Mouse (Mus musculus) hindbrain, embryonic 11.5 days (tissue): ENCODE results near the gene Papss1. TPM values are rescaled to one million over a fixed set of nuclear protein-coding genes. Genes with fewer than 3 reads are reported as not detected.

ENCODE experiments used
- ATAC-seq: fragments of 200-750 bp; cut with Nextera tagmentation; 2 replicates; pipeline ENCODE4 v1.8.0; 2017; ENCODE audit warnings: mild to moderate bottlenecking, moderate TSS enrichment, moderate library complexity; ENCODE audit not compliant: low FRiP score
- DNase-seq: peaks from one replicate; pipeline ENCODE4 v3.0.0-alpha.2; 2015; ENCODE audit warnings: low spot score
- H3K27ac ChIP-seq: fragments of 300-500 bp; sonication (generic); 2 replicates; pipeline ENCODE4 v1.5.1; 2014; ENCODE audit warnings: mild to moderate bottlenecking, low read depth, low read length
- H3K27me3 ChIP-seq: fragments of 300-500 bp; sonication (generic); 2 replicates; pipeline ENCODE4 v1.6.1; 2014; ENCODE audit warnings: mild to moderate bottlenecking, low read length, moderate library complexity, mixed read lengths; ENCODE audit not compliant: control insufficient read depth, insufficient read depth
- H3K36me3 ChIP-seq: fragments of 300-500 bp; sonication (generic); 2 replicates; pipeline ENCODE4 v1.6.1; 2014; ENCODE audit warnings: mild to moderate bottlenecking, low read length, moderate library complexity, mixed read lengths; ENCODE audit not compliant: control insufficient read depth, insufficient read depth
- H3K4me1 ChIP-seq: fragments of 300-500 bp; sonication (generic); replicated peaks from 2 replicates; pipeline ENCODE4 v1.6.1; 2014; ENCODE audit warnings: low read length, mixed read lengths; ENCODE audit not compliant: control insufficient read depth, insufficient read depth
- H3K4me2 ChIP-seq: fragments of 300-500 bp; sonication (generic); replicated peaks from 2 replicates; pipeline ENCODE4 v1.6.1; 2014; ENCODE audit warnings: mild to moderate bottlenecking, low read depth, low read length
- H3K4me3 ChIP-seq: fragments of 300-500 bp; sonication (generic); 2 replicates; pipeline ENCODE4 v1.5.1; 2014; ENCODE audit warnings: low read depth, low read length
- H3K9ac ChIP-seq: fragments of 300-500 bp; sonication (generic); 2 replicates; pipeline ENCODE4 v1.6.1; 2014; ENCODE audit warnings: low read depth, low read length
- H3K9me3 ChIP-seq: fragments of 300-500 bp; sonication (generic); 2 replicates; pipeline ENCODE4 v1.6.1; 2016; ENCODE audit warnings: low read length; ENCODE audit not compliant: control insufficient read depth
- WGBS: fragments of 180-500 bp; shearing (Covaris S2); extraction: QIAGEN DNeasy Blood & Tissue Kit; methylation state at CpG from one replicate; pipeline ENCODE4 v1.1.7; 2014; 5-methylcytosine and 5-hydroxymethylcytosine counted together
- polyA plus RNA-seq: library from polyadenylated mRNA; unstranded; fragments of >200 nt; fragmentation: Nextera tagmentation; extraction: Ambion mirVana; gene quantifications from 2 replicates; pipeline ENCODE4 v1.2.1, GENCODE M21; 2014

Papss1 gene
- polyA plus RNA-seq, 1 experiment from 2014 or later: 83.8 TPM

DNA sequence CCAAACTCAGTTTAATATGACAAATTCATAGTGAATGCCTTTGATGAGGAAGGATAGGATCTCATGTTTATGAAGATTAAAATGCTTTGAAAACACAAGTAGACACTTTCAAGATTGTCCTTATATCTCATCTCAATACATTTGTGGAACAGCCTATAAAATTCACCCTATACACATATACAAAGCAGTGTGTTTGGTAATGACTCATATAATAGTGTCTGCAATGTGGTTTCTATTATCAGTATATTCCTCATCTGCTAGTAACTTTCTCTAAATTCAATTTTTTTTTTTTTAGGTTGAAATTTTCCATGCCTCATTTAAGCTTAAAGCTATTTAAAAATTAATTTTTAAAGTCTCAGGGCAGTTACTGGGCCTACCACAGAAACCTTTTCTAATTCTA, 95.6 kb downstream of the Papss1 start:
- ATAC-seq (no peak), DNase-seq (no peak)
- Histone ChIP-seq H3K36me3 (no peaks in the 10 kb centered on the region), H3K4me2 (no peak overlapping the region), H3K9ac (no peak overlapping the region), H3K4me3 (no peak overlapping the region), H3K4me1 (no peaks in the 10 kb centered on the region), H3K27me3 (no peaks in the 10 kb centered on the region), H3K27ac (no peak overlapping the region), H3K9me3 (no peaks in the 10 kb centered on the region)

DNA sequence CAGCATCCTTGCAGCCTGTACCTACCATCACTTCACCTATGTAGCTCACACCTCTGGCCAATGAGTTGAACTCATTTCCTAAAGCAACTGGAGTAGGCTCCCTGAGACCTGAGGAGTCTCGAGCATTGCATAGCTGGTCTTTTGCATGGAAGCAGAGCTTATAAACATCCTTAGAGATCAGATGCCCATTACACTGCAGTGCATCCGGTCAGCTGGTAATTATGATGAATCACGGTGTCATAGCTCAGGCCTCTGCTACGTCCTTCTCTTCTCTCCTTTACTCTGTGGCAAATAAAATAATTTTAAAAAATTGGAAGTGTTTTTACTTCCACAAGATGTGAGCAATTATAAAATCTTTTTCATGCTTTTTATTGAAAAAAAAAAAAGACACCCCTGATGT, 96.1 kb downstream of the Papss1 start:
- 85% methylated on average over 4 of the region's 4 CpGs for WGBS
- Histone ChIP-seq H3K4me1 (no peaks in the 10 kb centered on the region), H3K27me3 (no peaks in the 10 kb centered on the region), H3K9me3 (no peaks in the 10 kb centered on the region), H3K4me2 (no peak overlapping the region), H3K4me3 (no peak overlapping the region), H3K36me3 (no peaks in the 10 kb centered on the region), H3K27ac (no peak overlapping the region), H3K9ac (no peak overlapping the region)
- ATAC-seq (no peak), DNase-seq (no peak)

DNA sequence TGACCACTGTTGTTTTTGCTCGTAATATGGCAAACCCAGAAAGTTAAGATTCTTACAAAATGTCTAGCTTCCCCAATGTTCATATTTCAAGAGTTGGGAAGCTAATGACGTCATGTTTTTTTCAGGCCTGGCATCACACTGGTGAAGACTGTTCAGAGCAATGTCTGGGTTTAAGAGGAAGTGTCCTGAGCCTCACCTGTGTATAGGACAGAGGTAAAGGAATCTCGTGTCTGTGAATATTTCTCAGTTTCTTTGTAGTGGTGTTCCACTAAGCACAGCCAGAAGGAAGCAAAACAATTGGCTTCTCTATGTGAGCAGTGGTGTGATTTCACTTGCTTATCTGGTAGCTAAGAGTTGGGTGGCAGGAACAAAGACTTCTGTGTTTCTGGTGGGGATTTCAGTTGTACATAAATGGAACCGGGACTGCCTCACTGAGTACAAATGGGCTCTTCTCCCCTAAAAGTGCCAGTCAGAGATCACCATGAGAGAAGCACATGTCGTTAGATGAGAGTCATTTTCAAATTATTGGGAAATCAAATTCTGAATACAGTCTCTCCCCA, 98.1 kb downstream of the Papss1 start:
- no peak overlapping the region for H3K9ac ChIP-seq
- H3K36me3 ChIP-seq: no peaks in the 10 kb centered on the region
- H3K27me3 ChIP-seq: no peaks in the 10 kb centered on the region
- no peaks in the 10 kb centered on the region for H3K9me3 ChIP-seq
- 88% methylated on average over 5 of the region's 5 CpGs for WGBS
- H3K27ac ChIP-seq: no peak overlapping the region
- ATAC-seq (no peak), DNase-seq (no peak)
- H3K4me2 ChIP-seq: no peak overlapping the region
- no peak overlapping the region for H3K4me3 ChIP-seq
- no peaks in the 10 kb centered on the region for H3K4me1 ChIP-seq

DNA sequence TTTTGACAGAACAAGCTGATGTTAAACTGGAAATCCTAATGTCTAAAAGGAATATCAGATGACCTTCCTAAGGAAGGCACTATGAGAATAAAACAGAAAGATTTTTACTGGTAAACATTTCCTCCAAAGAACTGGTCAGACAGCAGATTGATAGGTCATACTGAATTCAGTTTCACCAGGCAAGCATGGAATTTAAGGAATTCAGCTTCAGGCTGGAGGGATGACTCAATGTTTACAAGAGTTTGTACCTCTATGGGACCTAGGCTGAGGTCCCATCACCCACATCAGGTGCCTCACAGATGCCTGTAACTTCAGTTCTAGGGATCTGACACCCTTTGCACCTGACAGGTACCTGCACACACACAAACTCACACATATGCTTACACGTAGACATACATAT, 105.3 kb downstream of the Papss1 start:
- Histone ChIP-seq H3K27ac (no peak overlapping the region), H3K4me3 (no peak overlapping the region), H3K4me2 (no peak overlapping the region), H3K36me3 (no peaks in the 10 kb centered on the region), H3K4me1 (no peaks in the 10 kb centered on the region), H3K9ac (no peak overlapping the region), H3K27me3 (no peaks in the 10 kb centered on the region), H3K9me3 (no peaks in the 10 kb centered on the region)
- no peak for DNase-seq
- no peak for ATAC-seq
- 72% methylated on average over 1 of the region's 1 CpGs for WGBS

DNA sequence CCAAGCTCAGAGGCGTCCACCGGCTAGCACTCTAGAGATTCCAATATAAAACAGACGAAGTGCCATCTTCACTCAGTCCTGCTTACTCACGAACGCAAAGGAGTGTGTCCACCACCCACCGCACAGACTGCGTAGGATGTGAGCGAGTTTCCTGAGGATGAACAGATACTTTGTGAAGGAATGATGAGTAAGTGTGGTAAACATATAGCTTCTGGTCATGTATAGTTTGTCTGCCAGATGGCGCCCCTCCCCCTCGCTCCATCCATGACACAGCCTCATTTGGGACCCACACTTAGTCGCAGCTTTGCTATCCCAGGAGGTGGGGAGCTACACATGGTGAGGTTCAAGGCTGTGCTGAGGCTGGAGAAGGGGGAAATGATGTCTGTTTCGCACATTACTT, 121.5 kb downstream of the Papss1 start:
- no peak for DNase-seq
- Histone ChIP-seq H3K4me2 (no peak overlapping the region), H3K27me3 (no peaks in the 10 kb centered on the region), H3K4me1 (no peaks in the 10 kb centered on the region), H3K9me3 (no peaks in the 10 kb centered on the region), H3K4me3 (no peak overlapping the region), H3K9ac (no peak overlapping the region), H3K27ac (no peak overlapping the region), H3K36me3 (no peaks in the 10 kb centered on the region)
- ATAC-seq: no peak
- WGBS: 88% methylated on average over 12 of the region's 12 CpGs

DNA sequence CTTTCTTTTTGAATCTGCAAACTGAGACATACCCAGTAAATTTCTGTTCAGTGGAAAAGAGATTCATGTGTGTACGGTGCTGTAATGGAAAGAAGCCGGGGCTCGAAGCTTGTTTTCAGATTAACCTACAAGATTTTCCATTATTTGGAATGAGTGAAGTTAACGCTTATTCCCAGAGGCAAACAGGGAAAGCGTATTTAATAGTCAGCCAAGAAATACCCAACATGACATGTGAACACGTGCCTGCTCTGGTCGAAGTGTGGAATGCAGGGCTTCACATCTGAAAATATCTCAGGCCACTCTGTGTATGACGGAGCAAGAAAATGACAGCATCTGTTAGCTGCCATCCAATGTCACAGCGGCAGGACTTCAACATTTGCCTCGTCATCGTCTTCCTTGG, 125.4 kb downstream of the Papss1 start:
- H3K36me3 ChIP-seq: no peaks in the 10 kb centered on the region
- whole genome bisulfite sequencing: 87% methylated on average over 11 of the region's 11 CpGs
- H3K27me3 ChIP-seq: no peaks in the 10 kb centered on the region
- ATAC-seq (no peak), DNase-seq (no peak)
- H3K9me3 ChIP-seq: no peaks in the 10 kb centered on the region
- H3K4me3 ChIP-seq: no peak overlapping the region
- no peak overlapping the region for H3K4me2 ChIP-seq
- H3K27ac ChIP-seq: no peak overlapping the region
- no peaks in the 10 kb centered on the region for H3K4me1 ChIP-seq
- no peak overlapping the region for H3K9ac ChIP-seq

DNA sequence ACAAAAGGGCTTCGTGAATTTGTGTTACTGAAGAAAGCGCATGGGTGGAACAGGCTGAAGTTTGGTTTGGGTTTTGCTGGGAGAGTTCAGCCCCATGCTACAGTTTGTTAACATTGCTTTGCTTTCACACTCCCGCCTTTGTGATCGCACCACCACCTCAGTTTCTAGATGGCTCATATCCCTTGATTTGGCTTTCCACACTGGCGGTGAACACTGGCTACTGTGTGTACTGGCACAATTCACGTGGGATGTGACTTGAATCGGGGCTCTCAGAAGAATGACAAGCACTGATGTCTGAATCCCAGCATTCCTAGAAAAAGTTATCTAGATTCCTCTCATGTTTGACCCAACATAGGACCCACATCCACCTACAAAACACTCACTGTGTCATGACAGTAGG, 126.0 kb downstream of the Papss1 start:
- no peak overlapping the region for H3K4me2 ChIP-seq
- 87% methylated on average over 7 of the region's 7 CpGs for WGBS
- no peaks in the 10 kb centered on the region for H3K4me1 ChIP-seq
- H3K36me3 ChIP-seq: no peaks in the 10 kb centered on the region
- no peak overlapping the region for H3K27ac ChIP-seq
- ATAC-seq (no peak), DNase-seq (no peak)
- H3K9ac ChIP-seq: no peak overlapping the region
- H3K4me3 ChIP-seq: no peak overlapping the region
- no peaks in the 10 kb centered on the region for H3K9me3 ChIP-seq
- H3K27me3 ChIP-seq: no peaks in the 10 kb centered on the region

DNA sequence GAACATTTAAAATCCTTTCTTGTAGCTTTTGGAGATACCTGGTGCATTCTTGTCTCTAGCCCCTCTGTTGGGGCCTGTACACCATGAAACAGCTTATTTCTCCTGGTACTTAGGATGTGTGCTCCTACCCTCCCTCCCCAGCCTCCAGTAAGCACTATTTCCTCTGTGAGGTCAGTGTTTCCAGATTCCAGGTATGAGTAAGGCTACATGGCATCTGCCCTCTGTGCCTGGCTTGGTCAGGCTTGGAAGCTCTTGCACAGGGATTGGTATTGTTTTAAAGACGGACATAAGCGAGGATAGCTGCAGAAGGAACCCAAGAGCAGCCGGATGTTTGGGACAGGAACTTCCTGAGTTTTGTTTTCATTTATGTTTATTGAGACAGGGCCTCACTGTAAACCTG, 126.6 kb downstream of the Papss1 start:
- Histone ChIP-seq H3K4me2 (no peak overlapping the region), H3K9ac (no peak overlapping the region), H3K27me3 (no peaks in the 10 kb centered on the region), H3K27ac (no peak overlapping the region), H3K36me3 (no peaks in the 10 kb centered on the region), H3K4me1 (no peaks in the 10 kb centered on the region), H3K9me3 (no peaks in the 10 kb centered on the region), H3K4me3 (no peak overlapping the region)
- ATAC-seq: no peak
- 88% methylated on average over 3 of the region's 3 CpGs for WGBS
- DNase-seq: no peak
